Mouse (Mus musculus) G1E-ER4 (cell line): ENCODE measurements around the gene Foxr2. TPM values are rescaled to one million over a fixed set of nuclear protein-coding genes. Genes with fewer than 3 reads are reported as not detected.

Experiments used
- GATA1 ChIP-seq: IDR thresholded peaks from one replicate; pipeline ENCODE4 v1.8.0; 2012; ENCODE audit warnings: low read length, inconsistent platforms
- polyA plus RNA-seq: library from polyadenylated mRNA; stranded (reverse); fragments of >175 nt; gene quantifications from 2 replicates; pipeline ENCODE4 v1.2.3, GENCODE M21; 2012

Gene Foxr2
- not detected in 2 replicates for polyA plus RNA-seq

DNA sequence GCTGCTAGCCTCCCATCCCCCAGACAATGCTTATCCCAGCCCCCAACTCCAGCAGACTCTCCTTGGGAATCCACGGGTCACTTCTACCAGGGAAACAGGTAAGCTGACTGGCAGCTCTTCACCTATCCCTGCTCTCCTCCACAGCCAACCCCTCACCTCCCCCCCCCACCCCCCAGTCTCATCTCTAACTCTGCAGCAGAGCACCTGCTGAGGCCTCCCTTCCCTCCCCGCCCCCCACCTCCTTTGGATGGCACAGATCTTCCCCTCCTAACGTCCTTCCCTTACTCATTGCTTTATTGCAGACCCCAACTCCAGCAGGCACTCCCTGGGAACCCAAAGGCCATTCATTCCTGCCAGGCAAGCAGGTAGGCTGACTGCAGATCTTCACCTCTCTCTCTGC is at the start of gene Foxr2:
TSS of gene Foxr2 (plus strand) at position 301 of the 400 bp plus-strand sequence.
- no peak for TF ChIP-seq GATA1

DNA sequence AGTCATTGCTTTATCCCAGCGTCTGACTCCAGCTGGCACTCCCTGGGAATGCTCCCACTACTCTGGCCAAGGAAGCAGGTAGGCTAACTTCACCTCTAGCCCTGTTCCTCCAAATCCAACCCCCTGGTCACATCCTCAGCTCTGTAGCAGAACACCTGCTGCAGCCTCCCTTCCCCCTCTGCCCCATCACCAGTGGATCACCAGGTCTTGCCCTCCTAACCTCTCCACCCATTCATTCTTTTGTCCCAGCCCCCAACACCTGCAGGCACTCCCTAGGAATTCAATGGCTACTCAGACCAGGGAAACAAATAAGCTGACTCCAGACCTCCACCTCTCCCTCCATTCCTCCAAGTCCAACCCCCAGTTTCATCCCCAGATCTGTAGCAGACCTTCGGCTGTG is 427 bp downstream of the Foxr2 start:
- no peak for TF ChIP-seq GATA1

GRCm38 (mm10) chrX:153139734-153140515 is 21.3 kb downstream of the Foxr2 start, which contains the start of gene Rragb:
Gene Rragb (plus strand): TSS chrX:153139981.
- TF ChIP-seq GATA1: no peak

- no peak for TF ChIP-seq GATA1
Measured at GRCm38 (mm10) chrX:153142656-153143055, 24.1 kb downstream of the Foxr2 start.

GRCm38 (mm10) chrX:153151766-153152165 is 33.2 kb downstream of the Foxr2 start:
- no peak for TF ChIP-seq GATA1

DNA sequence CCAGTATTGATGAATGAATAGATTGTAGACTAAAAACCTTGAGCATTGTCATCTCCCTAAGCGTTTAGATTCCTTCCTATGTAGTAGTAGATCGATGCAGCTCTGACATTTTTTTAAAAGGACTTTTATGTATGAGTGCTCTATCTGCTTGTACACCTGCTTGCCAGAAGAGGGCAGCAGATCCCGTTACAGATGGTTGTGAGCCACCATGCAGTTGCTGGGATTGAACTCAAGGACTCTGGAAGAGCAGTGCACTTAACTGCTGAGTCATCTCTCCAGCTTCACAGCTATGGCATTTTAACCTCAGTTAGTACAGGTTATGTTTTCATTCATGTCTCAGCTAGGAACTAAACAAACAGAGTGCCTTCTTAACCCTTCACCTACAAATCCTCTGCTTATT is 36.7 kb downstream of the Foxr2 start:
- TF ChIP-seq GATA1: no peak

DNA sequence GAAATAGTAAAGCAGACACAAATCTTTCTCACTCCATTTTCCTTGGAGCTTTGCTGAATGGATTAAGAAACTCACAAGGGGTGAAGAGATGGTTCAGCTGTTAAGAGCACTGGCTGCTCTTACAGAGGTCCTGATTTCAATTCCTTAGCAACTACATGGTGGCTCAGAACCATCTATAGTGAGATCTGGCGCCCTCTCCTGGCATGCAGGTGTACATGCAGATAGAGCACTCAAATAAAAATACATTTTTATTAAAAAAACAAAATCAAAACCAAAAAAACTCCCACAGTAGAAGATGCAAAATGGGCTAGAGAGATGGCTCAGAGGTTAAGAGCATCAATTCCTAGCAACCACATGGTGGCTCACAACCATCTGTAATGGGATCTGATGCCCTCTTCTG is 56.2 kb downstream of the Foxr2 start:
- no peak for TF ChIP-seq GATA1

DNA sequence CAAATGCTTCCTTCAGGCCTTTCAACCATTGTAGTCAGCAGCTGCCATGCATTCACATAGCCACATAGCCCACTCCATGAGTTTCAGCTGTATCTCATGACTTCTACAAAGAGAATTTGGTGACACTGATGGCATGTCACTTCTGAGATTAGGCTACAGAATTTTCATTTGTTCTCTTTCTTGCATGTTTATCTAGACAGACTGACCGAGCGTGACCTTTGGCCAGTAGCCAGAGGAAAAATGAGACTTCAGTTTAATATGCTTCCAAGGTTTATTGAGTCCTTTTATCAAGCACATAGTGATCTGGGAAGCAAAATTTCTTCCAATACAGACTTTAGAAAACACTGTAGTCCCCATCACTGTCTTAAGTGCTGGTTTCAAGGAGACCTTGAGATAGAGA is 63.6 kb downstream of the Foxr2 start:
- no peak for TF ChIP-seq GATA1

Other genes with a start within 250 kb of the Foxr2 start
- not detected in 2 replicates for gene Usp51, start 112.3 kb upstream of the Foxr2 start, polyA plus RNA-seq
- gene Mageh1, start 81.2 kb upstream of the Foxr2 start, polyA plus RNA-seq: not detected in 2 replicates
- not detected in 2 replicates for gene Rragb, start 21.2 kb downstream of the Foxr2 start, polyA plus RNA-seq
- not detected in 2 replicates for gene Klf8, start 118.7 kb downstream of the Foxr2 start, polyA plus RNA-seq